Mouse (Mus musculus): ENCODE measurements around the gene Eef2kmt. TPM values are rescaled to one million over a fixed set of nuclear protein-coding genes. Genes with fewer than 3 reads are reported as not detected.

Gene Eef2kmt
- polyA plus RNA-seq, 1 experiment from 2014 or later, result 17.9 TPM

DNA sequence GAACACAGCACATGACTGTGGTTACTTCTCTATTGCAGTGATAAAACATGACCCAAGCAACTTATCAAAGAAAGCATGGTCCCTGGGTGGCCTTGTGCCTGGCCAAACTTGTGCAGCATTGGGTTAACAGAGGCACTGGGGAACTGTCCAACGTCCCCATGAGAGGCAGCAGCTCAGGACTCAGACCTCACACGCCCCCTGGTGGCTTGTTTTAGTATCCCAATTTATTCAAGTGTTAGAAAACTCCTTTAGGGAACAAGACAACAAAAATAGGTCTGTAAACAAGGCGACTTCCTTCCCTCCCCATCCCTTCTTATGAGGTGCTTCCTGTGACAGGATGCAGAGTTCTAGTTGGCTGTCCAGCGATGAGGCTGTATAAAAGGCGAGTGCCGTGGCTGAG is 60.7 kb downstream of the Eef2kmt start:
- no peak overlapping the region for H3K4me2 ChIP-seq (replicated peaks; ENCODE audit: low read depth)
- H3K9me3 ChIP-seq (ENCODE audit: control insufficient read depth), result no peaks in the 10 kb centered on the region
- no peak for ATAC-seq
- H3K4me1 ChIP-seq (replicated peaks; ENCODE audit: control insufficient read depth, insufficient read depth, low read length), result no peaks in the 10 kb centered on the region
- H3K36me3 ChIP-seq (ENCODE audit: control insufficient read depth, insufficient read depth), result peaks cover 33% of the 10 kb centered on the region
- no peak overlapping the region for H3K4me3 ChIP-seq (ENCODE audit: low read depth, low read length)
- no peaks in the 10 kb centered on the region for H3K27me3 ChIP-seq (replicated peaks; ENCODE audit: control insufficient read depth, insufficient read depth, low read length)
- 33% methylated on average over 6 of the region's 6 CpGs for WGBS
- TF ChIP-seq CTCF (IDR thresholded peaks at IDR 0.05; ENCODE audit: low read depth), result peak; percentile 77
- no peak overlapping the region for H3K9ac ChIP-seq (ENCODE audit: low read depth, low read length)
- no peak overlapping the region for H3K27ac ChIP-seq (ENCODE audit: low read depth, low read length)

Small RNA genes within 50 kb of the gene (microRNA-seq; reads per million reads assigned to microRNA genes)
- gene Gm23689 (not detected), gene Gm26095 (not detected), gene Mir6364 (not detected)

Other genes with a start within 250 kb of the Eef2kmt start
- 329 and 375 TPM in 2 replicates for gene Smim22, start 248.7 kb downstream of the Eef2kmt start, polyA plus RNA-seq (2015; fragmentation: Nextera tagmentation; extraction: Ambion mirVana)
- gene Rogdi, start 242.4 kb downstream of the Eef2kmt start, polyA plus RNA-seq (2015; fragmentation: Nextera tagmentation; extraction: Ambion mirVana), result 21.8 and 25.3 TPM in 2 replicates
- 65.3 and 69.7 TPM in 2 replicates for gene Glyr1, start 206.1 kb downstream of the Eef2kmt start, polyA plus RNA-seq (2015; fragmentation: Nextera tagmentation; extraction: Ambion mirVana)
- gene Ubn1, start 205.9 kb downstream of the Eef2kmt start, polyA plus RNA-seq (2015; fragmentation: Nextera tagmentation; extraction: Ambion mirVana), result 14.7 and 16.7 TPM in 2 replicates
- gene Ppl, start 123.6 kb downstream of the Eef2kmt start, polyA plus RNA-seq (2015; fragmentation: Nextera tagmentation; extraction: Ambion mirVana), result 0.69 and 0.86 TPM in 2 replicates
- not detected in 2 replicates for gene Sec14l5, start 108.9 kb downstream of the Eef2kmt start, polyA plus RNA-seq (2015; fragmentation: Nextera tagmentation; extraction: Ambion mirVana)
- gene Nagpa, start 52.0 kb downstream of the Eef2kmt start, polyA plus RNA-seq (2015; fragmentation: Nextera tagmentation; extraction: Ambion mirVana), result 19.6 and 20.6 TPM in 2 replicates
- gene AU021092, start 33.7 kb downstream of the Eef2kmt start, polyA plus RNA-seq (2015; fragmentation: Nextera tagmentation; extraction: Ambion mirVana), result 3.9 and 4.0 TPM in 2 replicates
- gene Alg1, start 22.4 kb downstream of the Eef2kmt start, polyA plus RNA-seq (2015; fragmentation: Nextera tagmentation; extraction: Ambion mirVana), result 26.2 and 26.9 TPM in 2 replicates

All from intestine, postnatal 0 days (tissue).